Mouse (Mus musculus): ENCODE data around the gene Cfap74.

- TF ChIP-seq CTCF (IDR thresholded peaks at IDR 0.05; ENCODE audit: low read depth): no peak
- TF ChIP-seq EP300 (IDR thresholded peaks at IDR 0.05; ENCODE audit: low read depth): no peak
These were observed 105.8 kb downstream of the Cfap74 start for GRCm38 (mm10) chr4:155514810-155515209.

Data from heart, postnatal 0 days (tissue).